Mouse (Mus musculus) neural tube, embryonic 15.5 days (tissue): ENCODE results near the gene Nfe2. TPM values are rescaled to one million over a fixed set of nuclear protein-coding genes. Genes with fewer than 3 reads are reported as not detected.
A peak's percentile ranks its signal among the peaks of the same experiment; 100 is the strongest.

Experiments used
- ATAC-seq: fragments of 200-750 bp; cut with Nextera tagmentation; 2 replicates; pipeline ENCODE4 v1.8.0; 2017; ENCODE audit warnings: mild to moderate bottlenecking, moderate TSS enrichment, moderate library complexity; ENCODE audit not compliant: low FRiP score
- H3K27ac ChIP-seq: fragments of 300-500 bp; sonication (generic); replicated peaks from 2 replicates; pipeline ENCODE4 v1.5.1; 2015; ENCODE audit warnings: mild to moderate bottlenecking, inconsistent platforms
- H3K27me3 ChIP-seq: fragments of 300-500 bp; sonication (generic); replicated peaks from 2 replicates; pipeline ENCODE4 v1.6.1; 2015; ENCODE audit warnings: inconsistent platforms
- H3K36me3 ChIP-seq: fragments of 300-500 bp; sonication (generic); 2 replicates; pipeline ENCODE4 v1.6.1; 2015; ENCODE audit warnings: inconsistent platforms
- H3K4me1 ChIP-seq: fragments of 300-500 bp; sonication (generic); 2 replicates; pipeline ENCODE4 v1.6.1; 2015; ENCODE audit warnings: inconsistent platforms
- H3K4me2 ChIP-seq: fragments of 300-500 bp; sonication (generic); 2 replicates; pipeline ENCODE4 v1.6.1; 2015; ENCODE audit warnings: inconsistent platforms, mild to moderate bottlenecking, moderate library complexity
- H3K4me3 ChIP-seq: fragments of 300-500 bp; sonication (generic); replicated peaks from 2 replicates; pipeline ENCODE4 v1.5.1; 2015; ENCODE audit warnings: mild to moderate bottlenecking, inconsistent platforms
- H3K9ac ChIP-seq: fragments of 300-500 bp; sonication (generic); replicated peaks from 2 replicates; pipeline ENCODE4 v1.6.1; 2015; ENCODE audit warnings: mild to moderate bottlenecking, inconsistent platforms
- H3K9me3 ChIP-seq: fragments of 300-500 bp; sonication (generic); replicated peaks from 2 replicates; pipeline ENCODE4 v1.6.1; 2016; ENCODE audit warnings: inconsistent platforms
- WGBS: fragments of 180-500 bp; shearing (Covaris S2); methylation state at CpG from one replicate; pipeline ENCODE4 v1.1.7; 2015; ENCODE audit warnings: mixed read lengths; 5-methylcytosine and 5-hydroxymethylcytosine counted together
- polyA plus RNA-seq: library from polyadenylated mRNA; unstranded; fragments of >200 nt; fragmentation: Nextera tagmentation; extraction: Ambion mirVana; gene quantifications from 2 replicates; pipeline ENCODE4 v1.2.1, GENCODE M21; 2015

Nfe2 gene
- polyA plus RNA-seq, 1 experiment from 2014 or later, result 0.99 TPM

GRCm38 (mm10) chr15:103300560-103300959 is 42.4 kb upstream of the Nfe2 start:
- 3% methylated on average over 2 of the region's 2 CpGs for WGBS
- Histone ChIP-seq H3K9ac (peak overlapping the region; percentile 31), H3K4me2 (peak overlapping the region; percentile 52), H3K27ac (peak overlapping the region; percentile 99), H3K4me1 (peaks cover 94% of the 10 kb centered on the region), H3K36me3 (no peaks in the 10 kb centered on the region), H3K4me3 (0 out of 2 replicates have a peak overlapping the region, but pooled peaks have one; percentile 19), H3K9me3 (no peaks in the 10 kb centered on the region), H3K27me3 (no peaks in the 10 kb centered on the region)
- peak; percentile 3; the same call in 1 of the 2 replicates for ATAC-seq

DNA sequence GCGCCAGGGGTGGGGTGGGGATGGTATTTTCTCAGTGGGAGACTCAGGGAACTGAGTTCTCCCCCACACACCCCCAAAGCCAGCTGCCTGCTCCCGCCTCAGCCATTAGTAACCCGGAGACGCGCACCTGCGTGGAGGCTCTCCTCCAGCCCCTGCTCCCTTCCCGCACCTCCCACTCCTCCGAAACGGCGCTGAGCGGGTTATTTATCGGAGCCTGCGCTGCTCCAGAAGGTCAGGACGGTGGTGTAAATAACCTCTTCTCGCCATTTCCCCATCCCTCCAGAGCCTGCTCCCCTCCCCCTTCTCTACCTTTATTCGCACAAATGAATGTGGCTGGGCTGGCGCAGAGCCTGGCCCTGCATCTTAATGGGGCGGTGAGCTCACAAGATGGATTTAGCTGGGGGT is 41.9 kb upstream of the Nfe2 start:
- Histone ChIP-seq H3K4me1 (peaks cover 96% of the 10 kb centered on the region), H3K4me2 (peak overlapping the region; percentile 52), H3K27me3 (no peaks in the 10 kb centered on the region), H3K9ac (peak overlapping the region; percentile 31), H3K4me3 (peak overlapping the region; percentile 19), H3K27ac (peak overlapping the region; percentile 99), H3K36me3 (no peaks in the 10 kb centered on the region), H3K9me3 (no peaks in the 10 kb centered on the region)
- WGBS, result 6% methylated on average over 18 of the region's 18 CpGs
- peak; percentile 79 for ATAC-seq

- Histone ChIP-seq H3K9ac (peak overlapping the region; percentile 31), H3K4me3 (no peak overlapping the region), H3K27me3 (no peaks in the 10 kb centered on the region), H3K27ac (peak overlapping the region; percentile 99), H3K36me3 (no peaks in the 10 kb centered on the region), H3K9me3 (no peaks in the 10 kb centered on the region), H3K4me2 (peak overlapping the region; percentile 52), H3K4me1 (peaks cover 94% of the 10 kb centered on the region)
- 4% methylated on average over 8 of the region's 8 CpGs for WGBS
- no peak for ATAC-seq
Measured at GRCm38 (mm10) chr15:103299644-103300043, 41.4 kb upstream of the Nfe2 start.

- 47% methylated on average over 5 of the region's 5 CpGs for WGBS
- peaks cover 88% of the 10 kb centered on the region for H3K4me1 ChIP-seq
- no peaks in the 10 kb centered on the region for H3K27me3 ChIP-seq
- peak overlapping the region; percentile 99 for H3K27ac ChIP-seq
- ATAC-seq, result no peak
- peak overlapping the region; percentile 31; the same call in 1 of the 2 replicates for H3K9ac ChIP-seq
- H3K36me3 ChIP-seq, result no peaks in the 10 kb centered on the region
- H3K9me3 ChIP-seq, result no peaks in the 10 kb centered on the region
- H3K4me2 ChIP-seq, result peak overlapping the region; percentile 52
- H3K4me3 ChIP-seq, result no peak overlapping the region
Measured at GRCm38 (mm10) chr15:103298861-103299616, 40.8 kb upstream of the Nfe2 start.

GRCm38 (mm10) chr15:103298026-103298425 is 39.8 kb upstream of the Nfe2 start:
- 0 out of 2 replicates have a peak overlapping the region, but pooled peaks have one; percentile 21 for H3K9ac ChIP-seq
- 28% methylated on average over 3 of the region's 3 CpGs for WGBS
- no peak for ATAC-seq

GRCm38 (mm10) chr15:103297313-103297712 is 39.1 kb upstream of the Nfe2 start:
- Histone ChIP-seq H3K4me1 (peaks cover 71% of the 10 kb centered on the region), H3K4me2 (no peak overlapping the region), H3K27ac (peak overlapping the region; percentile 99), H3K4me3 (no peak overlapping the region), H3K36me3 (peaks cover 16% of the 10 kb centered on the region), H3K9ac (no peak overlapping the region; the same call in 1 of the 2 replicates), H3K9me3 (no peaks in the 10 kb centered on the region), H3K27me3 (no peaks in the 10 kb centered on the region)
- ATAC-seq, result no peak
- WGBS, result 18% methylated on average over 6 of the region's 6 CpGs

More at GRCm38 (mm10) chr15:103298026-103298425, 39.8 kb upstream of the Nfe2 start:
- no peak overlapping the region for H3K4me3 ChIP-seq
- peak overlapping the region; percentile 99 for H3K27ac ChIP-seq
- peaks cover 78% of the 10 kb centered on the region for H3K4me1 ChIP-seq
- H3K4me2 ChIP-seq, result no peak overlapping the region
- peaks cover 9% of the 10 kb centered on the region for H3K36me3 ChIP-seq
- H3K9me3 ChIP-seq, result no peaks in the 10 kb centered on the region
- H3K27me3 ChIP-seq, result no peaks in the 10 kb centered on the region

DNA sequence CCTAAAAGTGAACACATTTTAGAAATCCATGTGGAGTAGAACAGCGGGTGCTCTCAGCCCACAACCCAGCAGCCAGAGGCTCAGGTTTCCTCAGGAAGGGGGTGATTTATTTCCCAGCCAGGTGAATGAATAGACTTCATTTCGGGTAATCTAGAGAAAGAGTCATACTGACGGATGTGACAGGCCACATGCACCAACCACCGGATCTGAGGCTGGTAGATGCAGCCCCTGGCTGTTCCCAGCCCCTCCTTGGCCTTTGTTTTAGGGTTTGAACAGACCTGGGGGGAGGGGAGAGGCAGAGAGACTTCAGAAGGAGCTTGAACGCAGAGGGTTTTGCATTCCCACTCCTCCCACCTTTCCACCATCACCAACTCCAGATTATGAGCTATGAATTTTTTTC is 37.6 kb upstream of the Nfe2 start:
- WGBS, result 12% methylated on average over 5 of the region's 5 CpGs
- H3K9ac ChIP-seq, result no peak overlapping the region
- H3K27ac ChIP-seq, result peak overlapping the region; percentile 99
- no peaks in the 10 kb centered on the region for H3K27me3 ChIP-seq
- H3K36me3 ChIP-seq, result peaks cover 24% of the 10 kb centered on the region
- H3K4me2 ChIP-seq, result no peak overlapping the region
- peaks cover 62% of the 10 kb centered on the region for H3K4me1 ChIP-seq
- H3K4me3 ChIP-seq, result no peak overlapping the region
- H3K9me3 ChIP-seq, result no peaks in the 10 kb centered on the region
- ATAC-seq, result no peak

- no peak overlapping the region for H3K4me2 ChIP-seq
- H3K9me3 ChIP-seq, result no peaks in the 10 kb centered on the region
- peaks cover 60% of the 10 kb centered on the region for H3K4me1 ChIP-seq
- H3K36me3 ChIP-seq, result peaks cover 28% of the 10 kb centered on the region
- no peak overlapping the region for H3K9ac ChIP-seq
- WGBS, result 88% methylated on average over 2 of the region's 2 CpGs
- H3K4me3 ChIP-seq, result no peak overlapping the region
- no peaks in the 10 kb centered on the region for H3K27me3 ChIP-seq
- no peak overlapping the region for H3K27ac ChIP-seq
- no peak for ATAC-seq
Measured at GRCm38 (mm10) chr15:103294649-103295048, 36.4 kb upstream of the Nfe2 start.

- Histone ChIP-seq H3K4me3 (no peak overlapping the region), H3K27ac (no peak overlapping the region), H3K9ac (no peak overlapping the region), H3K9me3 (no peaks in the 10 kb centered on the region), H3K4me2 (no peak overlapping the region), H3K36me3 (peaks cover 28% of the 10 kb centered on the region), H3K27me3 (no peaks in the 10 kb centered on the region), H3K4me1 (peaks cover 60% of the 10 kb centered on the region)
- WGBS, result 100% methylated on average over 2 of the region's 2 CpGs
- no peak for ATAC-seq
Measured at GRCm38 (mm10) chr15:103293375-103293774, 35.2 kb upstream of the Nfe2 start.

GRCm38 (mm10) chr15:103292673-103293345 is 34.6 kb upstream of the Nfe2 start:
- Histone ChIP-seq H3K9ac (no peak overlapping the region), H3K27me3 (no peaks in the 10 kb centered on the region), H3K4me1 (peaks cover 54% of the 10 kb centered on the region), H3K4me3 (no peak overlapping the region), H3K4me2 (no peak overlapping the region), H3K36me3 (peaks cover 28% of the 10 kb centered on the region), H3K9me3 (no peaks in the 10 kb centered on the region), H3K27ac (peak overlapping the region; percentile 23; the same call in 1 of the 2 replicates)
- ATAC-seq, result no peak
- 71% methylated on average over 4 of the region's 4 CpGs for WGBS

- peak; percentile 66 for ATAC-seq
- H3K4me1 ChIP-seq, result peaks cover 38% of the 10 kb centered on the region
- peaks cover 33% of the 10 kb centered on the region for H3K36me3 ChIP-seq
- no peak overlapping the region for H3K4me3 ChIP-seq
- H3K27ac ChIP-seq, result peak overlapping the region; percentile 64
- H3K9ac ChIP-seq, result no peak overlapping the region
- WGBS, result 58% methylated on average over 9 of the region's 9 CpGs
- H3K27me3 ChIP-seq, result no peaks in the 10 kb centered on the region
- H3K9me3 ChIP-seq, result no peaks in the 10 kb centered on the region
- no peak overlapping the region for H3K4me2 ChIP-seq
Measured at GRCm38 (mm10) chr15:103290843-103291242, 32.6 kb upstream of the Nfe2 start.

DNA sequence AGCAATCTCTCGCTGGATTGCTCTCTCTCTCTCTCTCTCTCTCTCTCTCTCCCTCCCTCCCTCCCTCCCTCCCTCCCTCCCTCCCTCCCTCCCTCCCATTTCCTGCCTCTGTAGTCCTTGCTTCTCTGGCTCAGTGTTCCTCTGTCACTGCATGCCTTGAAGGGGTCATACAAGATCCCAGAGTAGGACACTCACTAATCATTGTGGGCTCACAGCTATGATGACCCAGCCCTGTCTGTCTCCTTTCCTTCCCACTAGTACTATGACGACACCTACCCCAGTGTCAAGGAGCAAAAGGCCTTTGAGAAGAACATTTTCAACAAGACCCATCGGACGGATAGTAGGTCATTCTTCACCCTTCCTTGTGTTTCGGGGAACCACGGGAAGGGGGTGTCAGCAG is 32.2 kb upstream of the Nfe2 start:
- Histone ChIP-seq H3K9ac (no peak overlapping the region), H3K4me2 (no peak overlapping the region), H3K4me1 (peaks cover 37% of the 10 kb centered on the region), H3K27ac (peak overlapping the region; percentile 76), H3K4me3 (no peak overlapping the region), H3K36me3 (peaks cover 33% of the 10 kb centered on the region), H3K9me3 (no peaks in the 10 kb centered on the region), H3K27me3 (no peaks in the 10 kb centered on the region)
- WGBS, result 56% methylated on average over 6 of the region's 6 CpGs
- no peak for ATAC-seq
